Mouse (Mus musculus): ENCODE measurements around the gene Cd200.
"Not testable (repeated sequence)": the region's sequence is repeated elsewhere in the genome, so short reads cannot be mapped to it uniquely, and the experiment has no call there.

Cd200 gene

DNA sequence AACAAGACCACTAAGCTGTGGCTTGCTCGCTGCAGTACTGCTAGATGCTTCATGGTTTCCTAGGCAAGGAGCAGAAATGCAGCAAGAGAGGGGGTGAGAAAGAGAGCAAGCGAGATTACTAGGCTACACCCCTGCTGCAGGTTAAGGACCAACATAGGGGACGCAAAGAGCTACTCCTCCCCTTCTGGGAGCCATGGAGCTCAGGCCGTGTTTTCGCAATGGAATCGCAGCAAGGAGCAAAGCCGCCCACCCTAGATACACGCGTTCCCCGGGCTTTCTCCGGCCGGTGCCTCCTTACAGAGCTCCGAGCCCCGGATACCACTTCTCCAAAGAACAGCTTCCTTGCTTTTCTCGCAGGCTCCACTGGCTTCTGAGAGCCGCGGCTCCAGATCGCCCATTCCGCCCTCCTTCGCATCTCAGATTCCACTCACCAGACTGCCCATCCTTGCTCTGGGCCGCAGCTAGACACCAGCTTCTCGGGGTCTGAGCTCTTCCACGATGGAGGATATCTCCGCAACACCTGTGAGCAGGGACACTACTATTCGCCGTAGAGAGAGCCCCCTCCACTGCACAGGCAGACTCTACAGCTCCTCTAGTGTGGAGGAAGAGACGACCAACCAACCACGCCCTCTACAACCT is at the start of gene Cd200:
Gene Cd200 (minus strand): TSS at position 629 of the 639 bp plus-strand sequence.
- DNase-seq (ENCODE audit: extremely low spot score, low read depth, low spot score): no peak

DNA sequence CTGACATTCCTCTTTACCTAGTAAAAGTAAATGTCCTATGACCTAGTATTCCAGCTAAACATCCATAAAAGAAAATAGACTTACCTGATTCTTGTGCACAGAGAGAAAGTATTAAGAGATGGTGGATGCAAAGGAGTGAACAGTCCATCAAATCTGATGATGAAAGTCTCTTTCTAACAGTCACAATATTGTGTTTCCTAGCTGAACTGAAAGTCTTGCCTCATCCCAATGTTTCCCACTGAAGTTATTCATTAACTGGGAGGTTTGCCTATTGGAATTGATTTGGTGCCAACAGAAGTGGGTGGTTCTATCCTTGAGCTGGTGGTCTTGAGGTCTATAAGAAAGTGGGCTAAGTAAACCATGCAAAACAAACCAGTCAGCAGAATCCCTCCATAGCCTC is 45.9 kb upstream of the Cd200 start:
- no peak for DNase-seq (ENCODE audit: extremely low spot score, low read depth, low spot score)

DNA sequence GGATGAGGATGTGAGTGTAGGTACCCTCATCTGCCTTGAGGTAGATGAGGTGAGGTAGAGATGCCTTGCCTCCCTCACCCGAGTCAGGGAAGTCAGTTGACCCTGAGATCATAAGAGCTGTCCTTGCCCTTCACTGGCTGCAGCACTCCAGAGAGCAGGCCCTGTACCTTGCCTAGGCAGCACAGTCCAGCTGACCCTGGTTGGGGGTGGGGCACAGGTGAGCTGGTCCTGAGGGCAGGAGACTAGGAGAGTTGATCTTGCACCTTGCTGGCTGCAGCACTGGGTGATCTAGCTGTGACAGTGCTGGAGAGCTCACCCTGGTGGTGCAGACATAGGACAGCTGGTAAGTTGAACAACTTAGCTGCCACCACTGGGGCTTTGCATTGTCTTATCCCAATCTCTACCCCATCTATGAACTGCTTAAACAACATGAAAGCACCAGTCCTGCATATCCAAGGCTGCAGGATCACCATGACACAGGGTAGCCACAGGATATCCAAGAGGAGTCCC is 28.4 kb upstream of the Cd200 start:
- DNase-seq (ENCODE audit: extremely low spot score, low read depth, low spot score): no peak

- no peak for DNase-seq (ENCODE audit: extremely low spot score, low read depth, low spot score)
Measured at GRCm38 (mm10) chr16:45435591-45435990, 26.7 kb upstream of the Cd200 start.

DNA sequence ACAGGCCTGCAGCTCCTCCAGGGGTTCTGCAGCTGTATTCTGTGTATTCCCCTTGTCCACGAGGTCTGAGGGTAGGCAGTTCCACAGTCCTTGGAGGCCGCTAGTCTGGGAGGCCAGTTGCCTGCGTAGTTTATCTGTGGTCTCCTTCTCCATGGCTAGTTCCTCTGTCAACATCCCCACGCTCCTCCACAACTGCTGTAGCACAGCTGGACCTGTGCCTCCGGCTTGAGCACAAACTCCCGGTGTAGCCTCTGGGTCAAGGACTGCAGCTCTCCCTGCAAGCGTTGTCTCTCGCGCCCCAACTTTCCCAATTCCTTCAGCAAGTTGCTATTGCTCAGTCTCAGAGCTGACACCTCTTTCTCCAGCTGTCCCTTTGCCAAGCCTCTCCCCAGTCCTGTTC is 18.8 kb upstream of the Cd200 start:
- DNase-seq (ENCODE audit: extremely low spot score, low read depth, low spot score): no peak

DNA sequence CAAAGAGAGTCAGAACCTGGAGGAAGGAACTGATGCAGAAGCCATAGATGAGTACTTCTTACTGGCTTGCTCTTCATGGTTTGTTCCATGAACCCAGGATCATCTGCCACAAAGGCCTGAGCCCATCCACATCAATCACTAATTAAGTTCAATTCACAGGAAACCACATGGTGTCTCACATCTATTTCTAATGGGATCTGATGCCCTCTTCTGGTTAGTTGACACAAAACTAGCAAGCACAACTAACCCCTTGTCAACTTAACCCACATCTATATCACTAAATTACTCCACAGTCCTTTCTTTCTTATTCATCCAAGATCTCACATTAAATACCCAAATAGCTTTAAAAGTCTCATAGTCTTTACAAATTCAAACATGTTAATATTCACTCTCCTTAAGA is 4.6 kb upstream of the Cd200 start:
- no peak for DNase-seq (ENCODE audit: extremely low spot score, low read depth, low spot score)

DNA sequence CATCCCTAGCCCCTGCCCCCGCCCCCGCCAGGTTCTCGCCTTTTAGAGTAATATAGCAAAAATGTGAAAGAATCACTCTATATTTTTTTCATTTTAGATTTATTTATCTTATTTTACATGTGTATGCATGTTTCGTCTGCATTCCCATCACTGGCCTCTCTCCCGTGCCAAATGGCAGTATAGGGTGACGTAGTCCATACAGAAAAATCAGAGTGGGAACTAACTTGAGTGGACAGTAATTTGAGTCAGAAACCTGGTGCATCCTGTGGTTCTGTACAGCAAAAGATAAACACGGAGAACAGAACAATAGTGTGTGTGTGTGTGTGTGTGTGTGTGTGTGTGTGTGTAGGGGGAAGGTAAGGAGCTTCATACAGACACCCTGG is 202 bp upstream of the Cd200 start:
- DNase-seq (ENCODE audit: extremely low spot score, low read depth, low spot score): not testable (repeated sequence)

DNA sequence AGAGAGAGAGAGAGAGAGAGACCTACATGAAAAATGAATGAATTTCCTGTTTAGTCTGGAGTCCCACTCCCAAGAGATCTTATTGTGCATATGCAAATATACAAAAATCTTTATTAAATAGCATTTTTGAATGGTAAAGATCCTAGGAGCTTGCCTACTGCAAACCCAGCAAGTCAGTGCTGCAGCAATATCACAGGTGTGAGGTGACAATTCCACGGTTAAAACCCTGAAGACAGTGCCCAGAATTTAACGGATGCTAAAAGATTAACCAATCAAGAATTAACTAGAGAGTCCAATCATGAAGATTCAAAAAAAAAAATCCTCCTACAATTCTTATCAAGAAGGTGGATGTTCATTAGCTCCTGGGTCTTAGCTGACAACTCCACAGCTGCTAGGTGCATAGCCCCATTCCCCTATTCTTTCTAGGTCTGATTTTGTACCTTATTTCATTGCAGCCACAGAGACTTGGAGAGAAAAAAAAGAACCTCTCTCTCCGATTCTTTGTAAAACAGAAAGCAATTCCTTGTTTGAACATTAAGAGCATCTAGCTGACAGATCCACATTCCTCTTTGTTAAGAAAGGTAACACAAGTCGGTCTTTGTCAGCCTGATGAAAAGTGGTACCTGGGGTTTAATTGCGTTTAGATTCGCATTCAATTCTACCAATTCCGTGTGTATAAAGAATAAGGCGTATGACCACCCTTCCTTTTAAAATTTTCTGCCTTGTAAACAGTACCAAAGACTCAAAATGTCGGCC is 1.0 kb downstream of the Cd200 start:
- no peak for DNase-seq (ENCODE audit: extremely low spot score, low read depth, low spot score)

- DNase-seq (ENCODE audit: extremely low spot score, low read depth, low spot score): no peak
Measured at GRCm38 (mm10) chr16:45407091-45407490, 1.8 kb downstream of the Cd200 start.

GRCm38 (mm10) chr16:45402951-45403350 is 5.9 kb downstream of the Cd200 start:
- no peak for DNase-seq (ENCODE audit: extremely low spot score, low read depth, low spot score)

GRCm38 (mm10) chr16:45402036-45402435 is 6.8 kb downstream of the Cd200 start:
- no peak for DNase-seq (ENCODE audit: extremely low spot score, low read depth, low spot score)

- no peak for DNase-seq (ENCODE audit: extremely low spot score, low read depth, low spot score)
Measured at GRCm38 (mm10) chr16:45399947-45400555, 8.8 kb downstream of the Cd200 start.

DNA sequence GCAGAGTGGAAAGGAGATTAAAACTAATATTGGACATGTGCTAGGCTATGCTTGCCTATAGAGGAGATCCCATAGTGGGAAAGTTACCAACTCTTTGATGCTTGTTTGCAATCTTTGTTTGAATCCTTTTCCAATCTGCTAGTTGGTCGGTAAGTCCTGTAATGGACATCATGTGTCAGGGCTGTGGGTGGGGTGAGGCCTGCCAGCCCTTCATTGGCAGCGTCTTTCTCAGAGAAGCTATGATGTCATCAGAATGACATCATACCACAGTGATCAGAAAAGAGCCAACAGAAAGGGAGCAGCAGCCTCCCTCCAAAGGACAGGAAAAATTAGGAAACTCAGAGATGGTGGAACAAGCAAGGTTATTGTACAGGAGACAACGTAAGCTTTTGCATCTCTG is 9.4 kb downstream of the Cd200 start:
- no peak for DNase-seq (ENCODE audit: extremely low spot score, low read depth, low spot score)

GRCm38 (mm10) chr16:45397440-45397839 is 11.4 kb downstream of the Cd200 start:
- no peak for DNase-seq (ENCODE audit: extremely low spot score, low read depth, low spot score)

GRCm38 (mm10) chr16:45392246-45392645 is 16.6 kb downstream of the Cd200 start:
- DNase-seq (ENCODE audit: extremely low spot score, low read depth, low spot score): no peak

DNA sequence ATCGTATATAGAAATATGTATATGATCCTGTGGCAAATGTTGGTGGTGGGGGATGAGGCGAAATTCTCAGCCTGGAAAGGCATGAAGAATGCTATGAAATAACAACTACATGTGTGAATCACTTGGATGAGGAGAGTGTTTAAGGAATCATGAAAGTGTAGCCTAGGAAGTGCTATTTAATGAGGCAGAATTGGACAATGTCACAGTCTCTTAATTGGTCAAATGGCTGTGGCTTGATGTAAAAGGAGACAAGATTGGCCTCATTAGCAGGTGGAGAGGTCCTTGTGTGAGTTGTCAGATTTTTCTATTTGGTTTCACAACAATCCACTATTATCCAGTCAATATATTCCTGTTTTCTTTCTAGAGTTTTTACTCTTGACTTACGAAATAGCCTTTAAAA is 17.2 kb downstream of the Cd200 start:
- no peak for DNase-seq (ENCODE audit: extremely low spot score, low read depth, low spot score)

GRCm38 (mm10) chr16:45390286-45390956 is 18.4 kb downstream of the Cd200 start:
- no peak for DNase-seq (ENCODE audit: extremely low spot score, low read depth, low spot score)

DNA sequence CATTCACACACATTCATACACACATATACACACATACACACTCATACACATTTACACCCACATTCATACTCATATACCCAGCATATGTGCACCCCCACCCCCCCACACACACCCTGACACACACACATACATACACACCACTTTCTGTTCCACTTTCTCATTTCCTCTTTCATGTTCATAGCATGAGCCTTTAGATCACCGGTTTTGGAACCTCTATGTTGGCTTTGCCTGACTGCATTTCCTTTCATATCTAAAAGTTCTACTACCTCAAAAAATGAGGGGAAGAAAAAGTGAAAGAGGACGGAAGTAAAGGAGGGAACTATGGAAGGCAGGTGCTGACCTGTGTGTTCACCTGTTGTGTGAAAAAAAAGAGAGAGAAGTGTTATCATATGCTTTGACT is 19.0 kb downstream of the Cd200 start:
- DNase-seq (ENCODE audit: extremely low spot score, low read depth, low spot score): no peak

DNA sequence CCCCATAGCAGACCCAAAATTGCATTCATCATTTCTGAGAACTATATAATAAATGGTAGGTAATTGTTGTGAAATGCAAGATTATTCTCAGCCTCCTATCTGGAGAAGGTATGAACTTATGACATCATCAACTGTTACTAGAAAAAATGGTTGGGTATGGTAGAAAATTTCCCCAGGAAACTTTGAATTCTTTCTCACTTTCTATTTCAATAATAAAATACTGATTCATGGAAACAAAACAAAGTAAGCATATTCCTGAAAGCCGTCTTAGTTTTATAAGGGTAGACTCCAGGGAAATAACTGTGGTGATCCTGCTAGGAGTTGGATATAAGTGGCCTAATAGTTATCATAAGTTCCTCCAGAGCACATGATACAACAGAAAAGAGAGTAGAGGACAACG is 19.8 kb downstream of the Cd200 start:
- DNase-seq (ENCODE audit: extremely low spot score, low read depth, low spot score): no peak

GRCm38 (mm10) chr16:45381811-45382210 is 27.0 kb downstream of the Cd200 start:
- no peak for DNase-seq (ENCODE audit: extremely low spot score, low read depth, low spot score)

- DNase-seq (ENCODE audit: extremely low spot score, low read depth, low spot score): no peak
Measured at GRCm38 (mm10) chr16:45378959-45379358, 29.9 kb downstream of the Cd200 start.

All from hindlimb bud, embryonic 11.5 days (tissue).